ENCODE assay signal across 31 mouse cellular contexts in the genomic region with DNA sequence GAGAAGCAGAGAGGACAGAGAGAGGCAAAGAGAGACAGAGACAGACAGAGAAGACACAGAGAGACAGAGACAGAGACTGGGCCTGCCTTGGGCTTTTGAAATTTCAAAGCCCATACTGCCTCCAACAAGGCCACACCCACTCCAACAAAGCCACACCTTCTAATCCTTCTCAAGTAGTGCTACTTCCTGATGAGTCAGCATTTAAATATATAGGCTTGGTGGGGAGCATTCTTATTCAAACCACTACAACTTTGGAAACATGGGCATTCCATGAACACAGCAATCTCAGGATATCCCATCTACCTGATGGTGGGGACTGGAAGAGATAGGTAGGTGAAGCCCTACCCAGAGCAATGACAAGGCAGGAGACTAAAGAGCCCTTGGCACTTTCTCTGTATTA.
"Had no signal": no experiment of that assay in that cellular context is flagged by ENCODE, and none has a peak within 500 bp of the region (broad histone marks: within the 10 kb centered on the region; RNA-seq: fewer than 3 reads in every experiment).

No protein-coding gene starts in this region.

- H3K9ac ChIP-seq: heart, embryonic 12.5 days; heart, embryonic 13.5 days; heart, embryonic 15.5 days; hindbrain, embryonic 12.5 days; hindbrain, embryonic 13.5 days; hindbrain, embryonic 14.5 days; hindbrain, embryonic 15.5 days; intestine, embryonic 15.5 days; kidney, embryonic 15.5 days had no signal

- H3K4me1 ChIP-seq: heart, embryonic 15.5 days; intestine, embryonic 15.5 days; kidney, embryonic 15.5 days had no signal

- H3K9me3 ChIP-seq: heart, embryonic 13.5 days; heart, embryonic 15.5 days; hindbrain, embryonic 10.5 days; hindbrain, embryonic 12.5 days; hindbrain, embryonic 13.5 days; hindbrain, embryonic 15.5 days; intestine, embryonic 15.5 days; kidney, embryonic 15.5 days had no signal

- H3K27ac ChIP-seq: heart, embryonic 13.5 days; heart, embryonic 15.5 days; hindbrain, embryonic 10.5 days; hindbrain, embryonic 12.5 days; hindbrain, embryonic 13.5 days; hindbrain, embryonic 14.5 days; hindbrain, embryonic 15.5 days; hindbrain, postnatal 0 days; intestine, embryonic 15.5 days; kidney, embryonic 15.5 days; kidney, postnatal 0 days; layer of hippocampus, adult 2 months; left cerebral cortex, adult 2 months had no signal

- H3K36me3 ChIP-seq: heart, embryonic 12.5 days; heart, embryonic 13.5 days; heart, embryonic 15.5 days; hindbrain, embryonic 10.5 days; hindbrain, embryonic 12.5 days; hindbrain, embryonic 13.5 days; hindbrain, embryonic 15.5 days; intestine, embryonic 15.5 days; kidney, embryonic 15.5 days had no signal

- DNase-seq: heart, postnatal 10 days; heart, postnatal 14 days; heart, postnatal 36 days; heart, postnatal 4 days; kidney, adult 11 months; kidney, adult 18-20 months; kidney, adult 2 months; kidney, adult 8-10 months; kidney, adult 9 months; kidney, postnatal 10 days; kidney, postnatal 14 days; kidney, postnatal 25 days; kidney, postnatal 36 days; kidney, postnatal 4 days; layer of hippocampus, adult 9-11 months; layer of hippocampus, postnatal 36 days had no signal

- H3K27me3 ChIP-seq: heart, embryonic 12.5 days; heart, embryonic 13.5 days; heart, embryonic 15.5 days; hindbrain, embryonic 12.5 days; hindbrain, embryonic 15.5 days; intestine, embryonic 15.5 days; kidney, embryonic 15.5 days had no signal

- H3K4me3 ChIP-seq: heart, embryonic 12.5 days; heart, embryonic 13.5 days; heart, embryonic 15.5 days; hindbrain, embryonic 10.5 days; hindbrain, embryonic 12.5 days; hindbrain, embryonic 13.5 days; hindbrain, embryonic 15.5 days; intestine, embryonic 15.5 days; kidney, embryonic 15.5 days; layer of hippocampus, adult 2 months; left cerebral cortex, adult 2 months had no signal

- H3K4me2 ChIP-seq: heart, embryonic 11.5 days; heart, embryonic 12.5 days; heart, embryonic 13.5 days; heart, embryonic 15.5 days; hindbrain, embryonic 12.5 days; hindbrain, embryonic 13.5 days; hindbrain, embryonic 14.5 days; hindbrain, embryonic 15.5 days; intestine, embryonic 15.5 days; kidney, embryonic 15.5 days had no signal
